Mouse (Mus musculus) ES-CJ7 (cell line): Measurements from ENCODE around the gene Gfi1.

ENCODE experiments used
- DNase-seq: peaks from one replicate; pipeline ENCODE4 v3.0.0; 2011; ENCODE audit warnings: low read depth, low spot score

The Gfi1 gene

DNA sequence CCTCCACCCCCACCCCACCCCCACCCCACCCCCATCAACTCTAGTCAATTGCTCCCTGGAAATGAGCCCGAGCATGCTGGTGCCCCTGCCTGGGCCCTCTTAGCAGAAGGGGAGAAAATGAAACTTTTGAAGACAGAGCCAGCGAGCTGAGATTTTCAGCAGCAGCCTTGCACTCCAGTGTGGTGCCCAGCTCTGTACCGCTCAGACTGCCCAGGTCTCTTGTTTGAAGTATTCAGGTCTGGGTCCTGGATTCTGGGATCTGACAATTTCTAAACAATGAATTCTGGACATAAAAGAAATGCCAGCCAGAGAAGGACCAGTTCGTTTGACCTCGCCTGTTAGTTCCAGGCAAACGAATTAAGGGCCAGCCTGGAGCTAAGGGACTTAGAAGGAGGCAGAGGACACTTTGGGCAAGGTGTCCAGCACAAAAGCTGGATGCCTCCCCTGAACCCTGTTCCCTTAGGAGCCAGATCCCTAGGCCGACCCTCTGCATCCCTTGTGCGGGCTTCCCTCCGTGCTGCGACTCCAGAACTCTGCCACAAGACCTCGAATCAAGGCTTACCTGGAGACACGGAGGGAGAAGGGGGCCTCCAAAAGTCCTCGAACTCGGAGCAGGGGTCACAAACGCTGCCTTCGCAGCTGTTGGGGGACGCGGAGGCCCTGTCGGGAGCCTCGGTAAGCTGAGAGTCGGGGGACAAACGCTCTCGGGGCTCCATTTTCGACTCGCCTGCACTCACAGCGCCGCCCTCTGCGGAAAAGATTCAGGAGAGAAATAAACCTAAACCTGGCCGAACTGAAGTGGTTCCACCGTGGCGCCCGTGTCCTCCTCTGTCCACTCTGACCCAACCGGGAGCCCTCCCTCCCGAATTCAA, 2.9 kb downstream of the Gfi1 start:
- DNase-seq, result no peak

DNA sequence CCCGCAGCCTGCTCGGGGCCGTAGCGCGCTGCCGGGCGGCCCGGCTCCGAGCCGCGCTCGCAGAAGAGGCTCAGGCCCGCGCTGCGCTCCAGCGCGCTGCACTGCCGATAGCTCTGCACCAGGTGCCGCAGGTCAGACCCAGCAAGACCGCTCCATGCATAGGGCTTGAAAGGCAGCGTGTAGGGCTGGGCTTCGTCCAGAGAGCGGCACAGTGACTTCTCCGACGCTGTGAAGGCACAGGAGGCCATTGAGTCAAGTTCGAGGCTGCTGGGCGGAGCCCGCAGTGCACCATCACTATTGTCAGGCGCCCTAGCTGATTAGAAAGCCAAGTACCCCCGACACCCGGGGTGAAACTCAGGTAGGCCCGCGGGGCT, 4.2 kb downstream of the Gfi1 start:
- DNase-seq, result peak; percentile 37

DNA sequence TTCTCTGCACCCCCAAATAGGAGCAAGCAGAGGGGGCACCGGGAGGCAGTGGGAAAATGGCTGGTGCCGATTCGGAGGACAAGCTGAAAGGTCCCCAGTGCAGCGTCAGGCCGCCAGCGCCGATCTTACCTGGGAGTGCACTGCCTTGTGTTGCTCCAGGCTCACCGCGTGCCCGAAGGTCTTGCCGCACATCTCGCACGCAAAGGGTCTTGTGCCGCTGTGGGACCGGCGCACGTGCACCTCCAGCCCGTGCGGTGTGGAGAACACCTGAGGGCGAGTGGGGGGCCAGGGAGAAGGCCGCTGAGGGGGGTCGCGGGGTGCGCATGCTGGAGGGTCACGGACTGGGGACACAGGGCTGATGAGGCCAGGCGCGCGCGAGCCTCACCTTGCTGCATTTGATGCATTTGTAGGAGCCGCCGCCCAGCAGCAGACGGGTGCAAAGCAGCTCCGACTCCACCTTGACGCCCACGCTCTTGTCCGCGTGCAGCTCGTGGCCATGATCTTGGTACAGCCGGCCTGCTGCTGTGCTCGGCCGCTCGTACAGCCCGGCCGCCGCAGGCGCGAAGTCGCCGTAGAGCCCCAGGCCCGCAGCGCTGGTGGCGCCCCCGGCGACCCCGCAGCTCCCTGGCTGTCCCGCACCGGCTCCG, 4.7 kb downstream of the Gfi1 start:
- DNase-seq, result peak; percentile 34

- DNase-seq, result no peak
These were observed 5.3 kb downstream of the Gfi1 start for GRCm38 (mm10) chr5:107720511-107720910.

GRCm38 (mm10) chr5:107719786-107720185, 6.0 kb downstream of the Gfi1 start:
- no peak for DNase-seq

DNA sequence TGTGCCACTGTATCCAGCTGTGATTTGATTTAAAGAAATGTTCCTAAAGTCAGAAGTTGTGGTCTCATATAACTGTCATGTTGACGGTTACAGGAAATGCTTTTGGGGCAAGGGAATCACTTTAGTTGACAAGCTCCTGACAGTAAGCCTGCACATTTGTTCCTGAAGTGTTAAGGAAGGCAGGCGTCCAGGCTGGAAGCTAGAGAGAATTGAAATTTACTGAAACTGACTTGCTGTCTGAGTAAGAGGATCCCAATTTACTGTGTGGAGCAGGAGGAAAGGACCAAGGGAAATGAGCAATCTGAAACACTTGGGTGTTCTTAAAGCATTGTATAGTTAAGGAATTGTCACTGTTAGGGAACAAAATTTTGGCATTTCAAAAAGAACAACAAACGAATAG, 6.6 kb downstream of the Gfi1 start:
- no peak for DNase-seq

GRCm38 (mm10) chr5:107717871-107718361, 7.9 kb downstream of the Gfi1 start:
- DNase-seq, result no peak

- DNase-seq, result no peak
These were observed 14.1 kb downstream of the Gfi1 start for GRCm38 (mm10) chr5:107711689-107712088.

- no peak for DNase-seq
These were observed 17.6 kb downstream of the Gfi1 start for GRCm38 (mm10) chr5:107708124-107708797.

- no peak for DNase-seq
These were observed 19.6 kb downstream of the Gfi1 start for GRCm38 (mm10) chr5:107706262-107706661.

DNA sequence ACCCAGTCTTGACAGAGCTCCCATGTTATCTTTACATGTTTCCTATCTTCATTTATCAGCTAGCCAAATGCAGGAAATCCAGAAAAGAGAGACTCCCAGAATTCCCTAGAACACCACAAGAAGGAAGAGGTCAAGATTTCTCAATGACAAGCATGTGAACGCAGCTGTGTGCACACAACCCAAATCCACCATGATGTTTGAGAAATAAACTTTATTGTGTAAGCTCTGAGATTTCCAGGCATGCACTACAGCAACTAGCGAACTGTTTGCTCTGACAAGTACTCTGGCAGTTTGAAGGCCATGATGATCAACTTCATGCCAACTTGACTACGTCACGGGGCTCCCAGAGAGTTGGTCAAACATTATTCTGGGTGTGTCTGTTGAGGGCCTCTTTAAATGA, 20.1 kb downstream of the Gfi1 start:
- DNase-seq, result no peak

DNA sequence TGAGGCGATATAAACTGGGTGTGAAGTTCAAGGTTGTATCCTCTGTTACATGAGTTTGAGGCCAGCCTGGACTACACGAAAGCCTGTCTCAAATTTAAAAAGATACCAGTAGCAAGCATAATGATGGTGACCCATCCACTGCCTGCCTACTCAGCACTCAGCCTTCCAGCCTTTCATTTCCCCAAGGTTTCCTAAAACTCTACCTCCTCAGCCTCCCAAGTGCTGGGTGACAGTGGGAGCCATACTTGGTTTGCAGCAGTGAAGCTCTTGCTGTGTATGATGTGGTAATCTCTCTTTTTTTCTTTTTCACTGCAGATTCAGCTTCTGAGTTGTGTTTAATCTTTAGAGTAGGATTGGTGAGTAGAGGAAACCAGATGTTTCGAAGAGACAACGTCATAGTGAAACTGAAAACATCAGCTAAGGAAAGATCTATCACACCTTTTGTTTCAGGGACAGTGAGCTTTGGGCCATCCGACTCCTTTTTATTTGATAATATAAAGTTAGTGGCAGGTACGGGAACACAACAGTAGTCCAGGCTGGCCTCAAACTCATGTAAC, 22.6 kb downstream of the Gfi1 start:
- no peak for DNase-seq

DNA sequence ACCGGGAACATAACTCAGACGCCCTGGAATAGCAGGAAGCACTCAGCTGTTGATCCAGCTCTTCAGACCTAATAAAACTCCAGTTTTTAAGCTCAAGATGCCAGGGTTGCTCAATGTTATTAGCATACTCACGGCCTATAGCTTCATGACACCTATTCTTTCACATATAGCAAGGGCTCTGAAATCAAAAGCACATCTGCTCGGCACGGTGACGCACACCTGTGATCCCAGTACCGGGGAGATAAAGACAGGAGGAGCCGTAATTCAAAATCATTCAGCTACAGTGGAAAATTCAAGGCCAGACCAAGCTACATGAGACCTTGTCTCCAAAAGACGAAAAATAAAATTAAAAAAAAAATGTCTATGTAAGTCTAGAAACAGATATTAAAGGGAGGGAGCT, 24.2 kb downstream of the Gfi1 start:
- no peak for DNase-seq

DNA sequence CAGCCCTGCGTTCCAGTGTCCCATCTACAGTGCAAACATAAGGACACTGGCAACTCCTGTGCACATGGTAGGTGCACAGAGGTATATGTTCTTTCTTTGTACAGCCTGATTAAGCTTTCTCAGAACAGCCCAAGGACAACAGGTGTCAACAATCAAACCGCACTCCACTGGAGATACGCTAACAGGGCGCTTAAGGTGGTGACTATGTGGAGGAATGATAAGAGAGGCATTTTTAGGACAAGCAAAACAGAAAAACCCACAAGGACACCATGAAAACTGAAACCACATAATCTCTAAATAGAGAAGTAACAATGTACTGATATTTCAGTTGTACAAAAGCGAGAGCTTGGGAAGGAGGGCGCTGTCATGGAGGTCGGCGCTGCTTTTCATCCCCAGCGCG, 25.0 kb downstream of the Gfi1 start:
- no peak for DNase-seq

- no peak for DNase-seq
These were observed 26.9 kb downstream of the Gfi1 start for GRCm38 (mm10) chr5:107698888-107699287.

GRCm38 (mm10) chr5:107695019-107695418, 30.8 kb downstream of the Gfi1 start:
- no peak for DNase-seq

DNA sequence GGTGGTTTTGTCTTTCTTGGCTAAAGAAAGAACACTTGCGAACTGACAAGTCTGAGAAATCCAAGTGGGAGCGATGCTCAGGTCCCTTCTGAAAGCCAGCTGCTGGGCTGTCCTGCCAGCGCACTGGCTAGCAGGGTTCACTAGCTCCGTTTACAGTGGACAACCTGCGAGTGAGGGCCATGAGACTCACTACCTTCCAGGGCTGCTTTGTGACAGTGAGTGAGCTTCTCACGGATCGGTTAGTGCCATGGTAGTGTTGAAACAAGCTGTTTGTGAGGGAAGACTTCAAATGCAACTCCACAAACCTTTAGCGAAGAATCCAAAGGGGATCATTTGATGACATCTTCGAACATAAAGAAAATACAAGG, 37.4 kb downstream of the Gfi1 start:
- DNase-seq, result peak; percentile 7

GRCm38 (mm10) chr5:107687592-107688498, 38.0 kb downstream of the Gfi1 start:
- peak; percentile 70 for DNase-seq

DNA sequence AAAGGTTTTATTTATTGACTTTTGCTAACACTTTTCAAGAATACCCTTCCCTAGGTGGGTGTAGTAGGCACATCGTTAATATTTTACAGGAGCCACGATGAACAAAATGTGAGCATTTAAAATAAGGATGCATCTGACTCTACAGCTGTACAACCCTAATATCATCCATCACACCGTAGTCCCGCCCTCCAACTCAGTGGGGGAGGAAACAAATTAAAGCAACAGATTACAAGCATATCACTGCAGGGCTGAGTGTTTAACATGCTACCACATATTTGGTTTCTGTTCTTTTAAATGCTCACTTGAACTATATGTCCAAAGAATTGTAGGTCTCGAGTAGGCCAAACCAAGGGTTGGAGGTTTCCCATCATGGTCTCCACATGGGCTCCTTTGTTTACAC, 38.7 kb downstream of the Gfi1 start:
- no peak for DNase-seq

DNA sequence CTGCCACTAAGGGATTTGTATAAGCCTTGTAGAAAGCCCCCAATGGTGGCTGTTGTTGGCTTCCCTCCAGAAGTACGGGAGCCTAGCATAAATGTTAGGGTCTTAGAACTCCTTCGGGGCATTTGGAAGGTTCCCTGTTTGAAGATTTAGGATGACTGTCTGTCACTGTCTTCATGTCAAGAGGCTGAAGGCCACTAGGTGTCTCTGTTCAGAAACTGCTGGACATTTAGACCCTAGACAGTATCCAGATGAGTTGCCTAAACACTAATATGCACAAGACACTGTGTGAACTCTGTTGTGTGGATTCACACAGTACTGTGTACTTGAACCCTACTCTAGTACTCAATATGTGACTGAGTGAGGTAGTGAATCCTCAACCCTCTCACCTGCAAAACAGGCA, 41.5 kb downstream of the Gfi1 start:
- DNase-seq, result peak; percentile 11

DNA sequence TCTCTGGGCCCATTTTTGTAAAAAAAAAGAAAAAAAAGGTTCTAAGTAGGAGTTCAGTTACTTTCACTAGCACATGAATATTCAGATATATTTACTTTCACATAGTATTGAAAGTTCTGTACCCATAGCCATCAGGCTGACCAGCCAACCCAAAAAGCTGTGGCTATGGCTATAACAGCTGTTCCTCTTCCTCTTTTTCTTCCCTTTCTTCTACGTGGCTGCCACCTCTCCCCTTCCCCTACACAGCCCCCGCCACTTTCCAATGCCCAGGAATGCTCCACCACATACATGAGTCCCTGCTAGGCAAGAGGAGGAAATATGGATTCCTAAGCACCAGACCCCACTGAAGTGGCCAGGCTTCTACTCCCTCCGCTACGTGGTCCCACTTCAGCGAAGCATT, 44.5 kb downstream of the Gfi1 start:
- no peak for DNase-seq
